Mouse (Mus musculus): Measurements from ENCODE around the gene Dnajc3.
A peak's percentile ranks its signal among the peaks of the same experiment; 100 is the strongest.
"Not testable (repeated sequence)": the region's sequence is repeated elsewhere in the genome, so short reads cannot be mapped to it uniquely, and the experiment has no call there.

Dnajc3 gene

GRCm38 (mm10) chr14:118982429-118983045 lies 44.8 kb downstream of the Dnajc3 start:
- not testable (repeated sequence) for DNase-seq (ENCODE audit: low spot score in 2 of 2)

- DNase-seq (ENCODE audit: low spot score in 2 of 2) = no peak
Measured at GRCm38 (mm10) chr14:118983396-118983795, 45.6 kb downstream of the Dnajc3 start.

DNA sequence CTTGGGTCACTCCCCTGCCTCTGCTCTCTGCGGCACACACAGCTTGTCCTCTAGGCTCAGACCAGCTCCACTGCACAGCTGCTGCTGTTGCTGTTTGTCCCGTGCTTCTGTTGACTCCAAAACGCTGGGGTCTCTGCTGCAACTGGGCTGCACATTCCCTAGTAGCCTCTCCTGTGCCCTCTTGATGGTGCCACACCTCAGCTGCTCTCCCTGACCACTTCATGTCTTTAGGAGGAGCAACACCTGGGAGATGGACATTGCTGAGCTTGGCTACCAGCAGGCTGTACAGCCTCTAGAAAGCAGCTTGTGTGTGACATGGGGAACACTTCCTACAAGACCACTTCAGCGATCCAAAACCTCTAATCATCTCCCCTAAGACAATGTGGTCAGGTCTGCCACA lies 46.4 kb downstream of the Dnajc3 start:
- DNase-seq (ENCODE audit: low spot score in 2 of 2) = no peak

DNA sequence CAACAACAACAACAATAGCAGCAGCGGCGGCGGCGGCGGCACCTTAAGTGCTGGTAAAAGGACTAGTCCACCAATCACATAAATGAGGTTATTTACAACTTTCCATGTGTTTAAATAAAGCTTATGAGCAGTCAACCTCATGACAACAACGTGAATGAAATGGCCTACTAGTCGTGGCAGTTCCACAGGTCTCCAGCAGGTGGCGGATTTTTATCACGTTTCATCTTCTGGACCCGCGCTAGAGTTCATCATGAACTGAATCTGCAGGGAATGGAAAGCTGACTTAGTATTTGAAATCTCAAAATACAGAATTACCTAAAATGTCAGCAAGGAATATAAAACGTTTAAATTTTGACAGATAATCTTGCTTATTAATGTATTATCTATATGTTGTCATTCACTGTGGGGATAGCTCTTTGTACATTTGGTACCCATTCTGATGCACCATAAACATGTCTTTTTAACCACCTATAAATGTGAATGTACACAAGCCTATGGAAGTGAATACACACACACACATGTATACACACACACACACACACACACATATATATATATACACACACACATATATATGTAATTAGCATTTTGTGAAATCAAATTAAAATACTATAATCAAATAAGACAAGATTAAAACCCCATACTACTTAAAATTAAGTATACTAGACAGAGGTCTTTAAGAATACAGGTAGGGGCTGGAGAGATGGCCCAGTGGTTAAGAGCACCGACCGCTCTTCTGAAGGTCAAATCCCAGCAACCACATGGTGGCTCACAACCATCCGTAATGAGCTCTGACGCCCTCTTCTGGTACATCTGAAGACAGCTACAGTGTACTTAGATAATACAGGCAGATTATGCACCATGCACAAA lies 49.1 kb downstream of the Dnajc3 start:
- DNase-seq (ENCODE audit: low spot score in 2 of 2) = peak; percentile 40 to 56

GRCm38 (mm10) chr14:118987523-118988496 lies 50.0 kb downstream of the Dnajc3 start:
- DNase-seq (ENCODE audit: low spot score in 2 of 2) = peak in 1 of 2 experiments; percentile 27

GRCm38 (mm10) chr14:118995226-118995925 lies 57.6 kb downstream of the Dnajc3 start:
- DNase-seq (ENCODE audit: low spot score in 2 of 2) = no peak

DNA sequence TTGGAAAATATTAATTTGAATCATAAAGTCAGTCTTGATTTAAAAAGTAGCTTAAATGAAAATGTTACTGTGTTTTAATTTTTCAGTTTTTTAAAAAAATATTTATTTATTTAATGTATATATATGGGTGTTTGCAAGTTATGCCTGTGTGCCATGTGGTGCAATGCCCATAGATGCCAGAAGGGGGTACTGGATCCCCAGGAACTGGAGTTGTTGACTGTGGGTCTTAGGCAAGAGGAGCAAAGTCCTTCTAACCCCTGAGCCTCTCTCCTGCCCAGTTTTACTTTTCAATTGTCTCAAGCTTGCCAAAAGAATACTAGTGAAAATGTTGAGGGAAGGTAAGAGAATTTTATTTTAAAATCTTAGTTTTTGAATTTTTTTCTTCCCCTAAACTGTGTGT lies 65.5 kb downstream of the Dnajc3 start:
- DNase-seq (ENCODE audit: low spot score in 2 of 2) = peak; percentile 18 to 38

GRCm38 (mm10) chr14:119005834-119006233 lies 68.1 kb downstream of the Dnajc3 start:
- DNase-seq (ENCODE audit: low spot score in 2 of 2) = no peak

DNA sequence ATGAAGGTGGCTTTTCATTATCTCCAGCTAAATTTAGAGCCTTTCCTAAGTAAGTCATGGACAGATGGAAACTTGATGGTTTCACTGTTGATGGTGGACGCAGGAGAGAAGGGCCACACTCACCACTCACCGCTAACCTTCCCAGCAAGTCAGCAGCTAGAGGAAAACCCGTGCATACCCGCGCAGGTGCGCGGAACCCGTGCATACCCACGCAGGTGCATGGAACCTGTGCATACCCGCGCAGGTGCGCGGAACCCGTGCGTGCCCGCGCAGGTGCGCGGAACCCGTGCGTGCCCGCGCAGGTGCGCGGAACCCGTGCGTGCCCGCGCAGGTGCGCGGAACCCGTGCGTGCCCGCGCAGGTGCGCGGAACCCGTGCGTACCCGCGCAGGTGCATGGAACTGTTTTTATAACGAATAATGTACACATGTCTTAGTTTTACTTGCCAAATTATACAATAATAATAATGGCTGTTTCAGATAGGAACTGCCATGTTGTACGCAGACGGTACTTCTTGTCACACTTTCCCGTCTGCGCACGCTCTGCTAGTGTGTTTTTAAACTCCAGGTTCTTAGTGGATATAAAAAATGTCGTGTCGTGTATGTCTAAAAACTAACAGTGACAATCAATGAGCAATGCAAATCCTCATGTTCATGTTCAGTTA lies 68.8 kb downstream of the Dnajc3 start:
- no peak for DNase-seq (ENCODE audit: low spot score in 2 of 2)

DNA sequence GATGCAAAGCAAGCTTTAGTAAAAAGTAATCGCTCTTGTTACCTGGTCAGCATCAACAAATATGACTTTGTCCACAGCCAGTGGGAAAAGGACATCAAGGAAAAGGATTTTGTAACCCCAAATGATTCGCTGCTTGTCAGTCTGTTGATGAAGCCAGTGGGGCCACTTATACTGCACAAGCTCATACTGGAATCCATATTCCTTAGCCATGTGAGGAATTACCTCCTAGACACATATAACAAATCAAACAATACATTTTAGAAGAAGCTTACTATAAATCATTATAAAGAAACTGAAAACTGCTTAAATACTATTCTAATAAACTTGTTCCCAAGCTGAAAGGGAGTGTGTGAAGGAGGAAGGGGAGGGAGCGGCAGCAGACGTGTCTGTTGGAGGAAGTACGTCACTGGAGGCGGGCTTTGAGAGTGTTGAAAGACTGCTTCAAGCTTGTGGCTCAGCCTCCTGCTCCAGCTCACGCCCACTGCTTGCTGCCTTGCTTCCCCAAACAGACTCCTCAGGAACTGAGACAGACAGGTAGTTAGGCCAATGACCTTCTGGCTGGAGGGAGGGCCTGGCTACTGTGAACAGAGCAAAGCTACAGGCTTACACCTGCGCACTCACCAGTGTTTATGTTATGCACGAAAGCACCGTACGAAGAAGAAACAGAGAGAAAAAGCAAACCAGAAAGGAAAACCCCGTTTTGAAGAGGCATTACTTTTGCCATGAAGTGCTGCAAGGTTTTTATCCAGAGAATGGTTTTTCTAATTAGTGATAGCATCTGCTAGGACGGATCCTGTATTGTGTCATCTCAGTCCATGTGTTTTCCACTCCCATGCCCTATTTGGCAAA lies 69.6 kb downstream of the Dnajc3 start:
- DNase-seq (ENCODE audit: low spot score in 2 of 2) = peak; percentile 98 to 99

- DNase-seq (ENCODE audit: low spot score in 2 of 2) = no peak
Measured at GRCm38 (mm10) chr14:119008031-119008590, 70.3 kb downstream of the Dnajc3 start.

GRCm38 (mm10) chr14:119009531-119009930 lies 71.8 kb downstream of the Dnajc3 start:
- no peak for DNase-seq (ENCODE audit: low spot score in 2 of 2)

- DNase-seq (ENCODE audit: low spot score in 2 of 2) = peak in 1 of 2 experiments; percentile 20
Measured at GRCm38 (mm10) chr14:119012607-119013431, 75.0 kb downstream of the Dnajc3 start.

DNA sequence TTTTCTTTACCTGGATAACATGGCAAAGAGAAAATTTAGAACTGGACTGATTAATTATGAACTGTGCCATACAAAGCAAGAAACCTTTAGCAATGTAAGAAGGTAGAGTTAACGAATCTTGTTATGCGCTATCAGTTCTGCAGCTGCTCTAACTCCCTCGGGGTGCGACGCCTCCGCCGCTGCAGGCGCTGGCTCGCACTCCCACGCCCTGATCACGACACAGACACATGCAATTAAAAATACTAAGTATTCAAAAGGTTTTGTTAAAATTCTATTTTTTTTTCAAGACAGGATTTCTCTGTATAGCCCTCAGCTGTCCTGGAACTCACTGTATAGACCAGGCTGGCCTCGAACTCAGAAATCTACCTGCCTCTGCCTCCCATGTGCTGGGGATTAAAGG lies 75.8 kb downstream of the Dnajc3 start:
- no peak for DNase-seq (ENCODE audit: low spot score in 2 of 2)

DNA sequence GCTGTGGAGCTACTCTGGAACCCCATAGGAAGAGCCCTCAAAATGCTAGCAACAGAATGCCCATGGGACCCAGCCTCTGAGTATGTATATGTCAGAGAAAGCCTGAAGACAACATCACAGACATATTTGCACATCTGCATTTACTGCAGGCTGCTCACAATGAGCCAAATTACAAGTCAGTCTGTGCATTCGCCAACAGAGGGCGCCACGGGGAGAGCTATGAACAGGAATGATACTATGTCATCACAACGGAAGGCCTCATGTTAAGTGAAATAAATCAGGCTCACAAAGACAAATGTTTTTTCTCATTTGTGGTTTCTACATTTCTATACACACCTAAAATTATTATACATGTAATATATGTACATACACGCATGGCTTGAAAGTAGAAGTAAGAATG lies 88.1 kb downstream of the Dnajc3 start:
- no peak for DNase-seq (ENCODE audit: low spot score in 2 of 2)

GRCm38 (mm10) chr14:119027130-119027529 lies 89.4 kb downstream of the Dnajc3 start:
- peak; percentile 48 to 61 for DNase-seq (ENCODE audit: low spot score in 2 of 2)

DNA sequence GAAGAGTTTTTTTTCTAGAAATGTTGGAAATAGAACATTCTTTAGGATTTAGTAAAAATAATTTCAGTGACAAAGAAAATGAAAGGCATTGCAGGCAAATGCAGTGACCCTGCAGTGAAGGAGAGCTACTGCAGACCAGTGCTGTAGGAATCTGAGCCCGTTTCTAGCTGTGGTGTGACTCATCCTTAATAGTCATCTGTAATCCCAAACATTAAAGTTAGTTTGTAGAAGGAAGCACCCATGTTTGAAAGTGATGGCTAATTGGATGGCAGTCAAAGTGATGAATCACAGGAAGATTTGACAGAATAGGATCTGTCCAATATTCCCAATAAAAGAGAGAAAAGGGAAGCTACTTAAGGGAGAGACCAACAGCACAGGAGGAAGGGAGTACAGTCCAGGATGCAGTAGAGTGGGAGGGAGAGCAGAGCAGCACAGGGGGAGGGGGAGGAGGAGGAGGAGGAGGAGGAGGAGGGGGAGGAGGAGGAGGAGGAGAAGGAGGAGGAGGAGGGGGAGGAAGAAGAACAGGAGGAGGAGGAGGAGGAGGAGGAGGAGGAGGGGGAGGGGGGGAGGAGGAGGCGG lies 90.0 kb downstream of the Dnajc3 start:
- no peak for DNase-seq (ENCODE audit: low spot score in 2 of 2)
